Mouse (Mus musculus) cortical plate, adult 2 months (tissue): ENCODE measurements around the gene Prdm16.

Experiments
- CTCF ChIP-seq: fragments of 200-500 bp; IDR thresholded peaks from 2 replicates; pipeline ENCODE4 v1.5.1; 2011; ENCODE audit warnings: mild to moderate bottlenecking, control low read depth, low read length; ENCODE audit not compliant: insufficient read depth; ENCODE audit errors: extremely low read depth
- POLR2A ChIP-seq: fragments of 200-500 bp; IDR thresholded peaks from 2 replicates; pipeline ENCODE4 v1.6.1; 2011; ENCODE audit warnings: mild to moderate bottlenecking, low read length, control low read depth; ENCODE audit not compliant: insufficient read depth; ENCODE audit errors: extremely low read depth

- TF ChIP-seq CTCF (no peak), POLR2A (no peak)
Measured at GRCm38 (mm10) chr4:154370841-154371240, 265.8 kb downstream of the Prdm16 start.
